29 mouse cellular contexts compared by ENCODE assay signal in the genomic region with DNA sequence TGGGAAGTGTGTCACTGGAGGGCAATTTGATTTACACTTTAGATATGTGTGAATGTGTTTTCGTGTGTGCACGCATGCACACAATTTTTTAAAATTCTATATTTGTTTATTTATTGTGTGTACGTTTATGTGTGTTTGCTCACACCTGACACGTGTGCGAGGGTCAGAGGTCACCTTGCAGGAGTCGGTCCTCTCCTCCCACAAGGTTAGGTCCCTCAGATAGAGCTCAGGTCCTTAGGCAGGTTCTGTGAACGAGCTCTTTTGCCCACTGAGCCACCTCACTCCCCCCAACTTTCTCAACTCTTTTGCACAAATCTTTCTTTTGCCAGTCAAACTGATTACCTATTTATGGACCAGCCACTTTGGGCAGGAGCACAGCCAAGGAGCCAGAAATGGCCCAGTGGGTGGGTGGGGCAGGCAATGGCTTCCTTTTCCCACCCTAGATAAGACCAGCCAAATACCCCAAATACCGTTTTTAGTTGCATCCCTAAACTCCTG. TPM values are rescaled to one million over a fixed set of nuclear protein-coding genes. Genes with fewer than 3 reads are reported as not detected.
"Had no signal": no experiment of that assay in that cellular context is flagged by ENCODE, and none has a peak within 500 bp of the region (broad histone marks: within the 10 kb centered on the region; RNA-seq: fewer than 3 reads in every experiment).

No protein-coding gene starts in this region.

- H3K9me3 ChIP-seq: limb, embryonic 10.5 days; limb, embryonic 13.5 days; liver, embryonic 12.5 days; liver, embryonic 15.5 days; lung, embryonic 15.5 days; midbrain, embryonic 12.5 days; midbrain, embryonic 15.5 days; neural tube, embryonic 12.5 days; neural tube, embryonic 15.5 days had no signal

- H3K9ac ChIP-seq: limb, embryonic 13.5 days; liver, embryonic 12.5 days; liver, embryonic 15.5 days; lung, embryonic 15.5 days; midbrain, embryonic 12.5 days; midbrain, embryonic 15.5 days; neural tube, embryonic 12.5 days; neural tube, embryonic 15.5 days had no signal

- H3K4me3 ChIP-seq: layer of hippocampus, adult 2 months; limb, embryonic 10.5 days; limb, embryonic 13.5 days; liver, embryonic 12.5 days; liver, embryonic 15.5 days; lung, embryonic 15.5 days; megakaryocyte, embryonic 14.5 days; midbrain, embryonic 12.5 days; midbrain, embryonic 15.5 days; neural tube, embryonic 12.5 days; neural tube, embryonic 15.5 days had no signal

- H3K36me3 ChIP-seq: limb, embryonic 10.5 days; limb, embryonic 13.5 days; liver, embryonic 12.5 days; liver, embryonic 15.5 days; lung, embryonic 15.5 days; midbrain, embryonic 12.5 days; midbrain, embryonic 15.5 days; neural tube, embryonic 12.5 days; neural tube, embryonic 15.5 days had no signal

- ATAC-seq: liver, embryonic 12.5 days; midbrain, embryonic 15.5 days had no signal

- H3K4me2 ChIP-seq: limb, embryonic 13.5 days; liver, embryonic 12.5 days; liver, embryonic 15.5 days; lung, embryonic 15.5 days; midbrain, embryonic 12.5 days; midbrain, embryonic 15.5 days; neural tube, embryonic 12.5 days; neural tube, embryonic 15.5 days had no signal

- DNase-seq: kidney, postnatal 25 days; layer of hippocampus, adult 9-11 months; liver; lung, adult 18-20 months; lung, postnatal 10 days; lung, postnatal 36 days; right cerebral cortex, adult 18-20 months; right cerebral cortex, postnatal 14 days; right cerebral cortex, postnatal 4 days; thymus, adult 2 months; thymus, postnatal 14 days; thymus, postnatal 4 days had no signal

- H3K27ac ChIP-seq: layer of hippocampus, adult 2 months; limb, embryonic 10.5 days; limb, embryonic 13.5 days; liver, embryonic 12.5 days; liver, embryonic 15.5 days; lung, embryonic 15.5 days; midbrain, embryonic 12.5 days; midbrain, embryonic 15.5 days; neural tube, embryonic 12.5 days; neural tube, embryonic 15.5 days; stomach, postnatal 0 days had no signal

RNA-seq across cellular contexts. Expression of a gene that starts 2.5 kb away (rescaled TPM):
- polyA plus RNA-seq: limb, embryonic 13.5 days; midbrain, embryonic 12.5 days; stomach, embryonic 14.5 days had no signal

RNA-seq across cellular contexts. Expression of a gene that starts 2.9 kb away (rescaled TPM):
- polyA plus RNA-seq: large intestine, adult 2 months; limb, embryonic 10.5 days; liver, embryonic 12.5 days; liver, embryonic 15.5 days; lung, embryonic 15.5 days; midbrain, embryonic 12.5 days; midbrain, embryonic 15.5 days; neural tube, embryonic 12.5 days; stomach, embryonic 14.5 days; stomach, postnatal 0 days had no signal

RNA-seq across cellular contexts. Expression of a gene that starts 32.2 kb away (rescaled TPM):
- total RNA-seq: layer of hippocampus, adult 2 months; layer of hippocampus, postnatal 25 days; left cerebral cortex, adult 18-20 months; left cerebral cortex, postnatal 25 days had no signal
- polyA plus RNA-seq: large intestine, adult 2 months; limb, embryonic 10.5 days; limb, embryonic 13.5 days; liver, embryonic 12.5 days; liver, embryonic 15.5 days; lung, embryonic 15.5 days; midbrain, embryonic 12.5 days; midbrain, embryonic 15.5 days; neural tube, embryonic 12.5 days; neural tube, embryonic 15.5 days; stomach, embryonic 14.5 days; stomach, postnatal 0 days had no signal

RNA-seq across cellular contexts. Expression of a gene that starts 41.5 kb away (rescaled TPM):
- polyA plus RNA-seq: limb, embryonic 10.5 days; limb, embryonic 13.5 days; midbrain, embryonic 12.5 days; midbrain, embryonic 15.5 days; neural tube, embryonic 12.5 days; stomach, embryonic 14.5 days; stomach, postnatal 0 days had no signal
